Mouse (Mus musculus): ENCODE results near the gene Cacna1b.

DNA sequence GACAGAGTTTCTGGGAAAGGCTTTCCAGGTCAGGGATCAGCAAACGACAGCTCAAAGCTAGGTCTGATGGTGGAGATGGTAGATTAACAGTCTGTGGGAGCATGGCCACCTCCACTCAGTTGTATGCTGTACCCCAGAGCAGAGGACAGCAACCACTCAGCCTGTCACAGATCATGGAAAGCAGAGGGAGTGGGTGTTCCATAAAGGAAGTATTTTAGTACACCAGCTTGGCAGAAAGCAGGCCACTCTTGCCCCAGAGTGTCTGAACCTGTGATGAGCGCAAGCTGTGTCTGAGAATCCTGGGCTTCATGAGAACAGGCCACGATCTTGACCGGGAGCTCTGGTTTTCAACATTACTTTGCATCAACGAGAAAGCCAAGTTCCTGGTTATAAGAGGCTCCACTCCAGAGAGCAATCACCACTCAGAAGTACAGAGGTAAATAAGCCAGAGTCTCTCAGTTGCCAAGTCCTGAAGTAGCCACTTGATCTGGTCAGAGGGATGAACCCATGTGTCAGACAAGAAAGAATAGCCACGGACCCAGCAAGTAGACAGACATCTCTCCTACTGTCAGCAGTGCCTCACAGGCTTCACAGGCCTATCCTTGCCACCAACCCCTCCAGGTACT lies 103.7 kb downstream of the Cacna1b start:
- TF ChIP-seq CHD2 (IDR thresholded peaks at IDR 0.05; ENCODE audit: low read depth, low read length) (no peak), ZC3H11A (IDR thresholded peaks at IDR 0.05; ENCODE audit: borderline replicate concordance, low read depth, low read length) (no peak), HCFC1 (IDR thresholded peaks at IDR 0.05; ENCODE audit: borderline replicate concordance, insufficient read depth, low read length) (no peak), ZNF384 (IDR thresholded peaks at IDR 0.05; ENCODE audit: low read depth, low read length) (no peak), MAFK (IDR thresholded peaks at IDR 0.05; ENCODE audit: insufficient read depth, low read depth, low read length) (no peak)

Measured in ES-E14 (cell line).